Mouse (Mus musculus) ES-E14 (cell line): ENCODE measurements at regions not wholly inside any gene's neighbourhood (a gene's known extent, or its start where the extent isn't known, plus 50 kb on each side); places are given as distances from the start of the nearest gene placed in this dataset.
A peak's percentile ranks its signal among the peaks of the same experiment; 100 is the strongest.

ENCODE experiments used
- DNase-seq: peaks from one replicate; pipeline ENCODE4 v3.0.0-alpha.2; 2013; ENCODE audit warnings: low read depth, low spot score
- H3K27ac ChIP-seq: 2 replicates; pipeline ENCODE4 v1.5.1; 2012; ENCODE audit warnings: low read depth, mild to moderate bottlenecking, low read length, moderate library complexity, mixed read lengths; ENCODE audit not compliant: poor library complexity, insufficient read depth, severe bottlenecking
- H3K36me3 ChIP-seq: 2 replicates; pipeline ENCODE4 v1.6.1; 2012; ENCODE audit warnings: mild to moderate bottlenecking, low read length, moderate library complexity, mixed read lengths; ENCODE audit not compliant: control insufficient read depth, poor library complexity, insufficient read depth, severe bottlenecking
- H3K4me1 ChIP-seq, 2 experiments: fragments of 150-350 bp in 1 of 2; sonication (generic) in 1 of 2; 2 replicates each; pipeline ENCODE4 v1.6.1; 2012; ENCODE audit warnings: low read length in 2 of 2, mild to moderate bottlenecking in 1 of 2, mixed read lengths in 1 of 2; ENCODE audit not compliant: control insufficient read depth in 2 of 2, insufficient read depth in 2 of 2, poor library complexity in 1 of 2
- H3K4me3 ChIP-seq, 2 experiments: fragments of 150-350 bp in 1 of 2; sonication (generic) in 1 of 2; 2 replicates each; pipeline ENCODE4 v1.5.1; 2012; ENCODE audit warnings: low read length in 2 of 2, low read depth in 1 of 2, mild to moderate bottlenecking in 1 of 2, mixed read lengths in 1 of 2; ENCODE audit not compliant: insufficient read depth in 1 of 2, poor library complexity in 1 of 2, severe bottlenecking in 1 of 2
- H3K9ac ChIP-seq: 2 replicates; pipeline ENCODE4 v1.6.1; 2012; ENCODE audit warnings: low read depth, mild to moderate bottlenecking, low read length, mixed read lengths; ENCODE audit not compliant: poor library complexity, insufficient read depth, severe bottlenecking
- H3K9me3 ChIP-seq: fragments of 150-350 bp; sonication (generic); 2 replicates; pipeline ENCODE4 v1.6.1; 2012; ENCODE audit warnings: low read depth, mild to moderate bottlenecking, low read length; ENCODE audit not compliant: control insufficient read depth, insufficient read depth
- CHD2 ChIP-seq: IDR thresholded peaks from 2 replicates; pipeline ENCODE4 v1.6.1; 2014; ENCODE audit warnings: mild to moderate bottlenecking, low read depth, low read length, inconsistent platforms
- HCFC1 ChIP-seq: IDR thresholded peaks from 2 replicates; pipeline ENCODE4 v1.6.1; 2012; ENCODE audit warnings: low read length, inconsistent platforms, borderline replicate concordance; ENCODE audit not compliant: insufficient read depth
- MAFK ChIP-seq: IDR thresholded peaks from 2 replicates; pipeline ENCODE4 v1.6.1; 2014; ENCODE audit warnings: mild to moderate bottlenecking, low read depth, low read length, inconsistent platforms; ENCODE audit not compliant: insufficient read depth
- ZC3H11A ChIP-seq: IDR thresholded peaks from 2 replicates; pipeline ENCODE4 v1.6.1; 2012; ENCODE audit warnings: low read depth, mild to moderate bottlenecking, inconsistent platforms, low read length, borderline replicate concordance
- ZNF384 ChIP-seq: IDR thresholded peaks from 2 replicates; pipeline ENCODE4 v1.6.1; 2012; ENCODE audit warnings: low read depth, low read length, inconsistent platforms
- in situ Hi-C, 2 experiments: fragments of 600-800 bp; cut with MboI; formaldehyde crosslinking; loops; one replicate each; pipeline ENCODE4 v1.15.1; 2025; ENCODE audit warnings: low sequenced_read_pairs in 2 of 2, inconsistent platforms in 1 of 2; ENCODE audit not compliant: unreplicated experiment in 2 of 2

DNA sequence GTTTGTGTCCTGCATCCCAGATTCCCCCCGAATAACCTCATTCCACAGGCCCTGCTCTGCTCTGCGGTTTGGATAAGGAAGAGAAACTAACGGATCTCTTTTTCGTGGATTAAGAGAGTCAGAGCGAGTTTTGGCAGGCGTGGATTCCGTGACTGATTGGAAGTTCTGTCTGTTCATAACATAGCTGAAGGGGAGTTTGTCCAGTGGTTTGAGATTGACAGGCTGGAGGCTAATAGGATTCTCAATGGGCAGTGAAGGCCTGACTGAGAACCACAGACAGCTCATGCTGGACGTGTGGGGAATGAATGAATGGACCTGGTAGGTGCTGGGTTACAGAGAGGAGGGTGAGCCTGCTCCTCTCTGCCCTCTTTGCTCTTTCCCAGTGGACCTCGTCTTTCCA lies 269.6 kb downstream of the Vps13c start:
- Histone ChIP-seq H3K4me3 (no peak overlapping the region), H3K9me3 (no peaks in the 10 kb centered on the region), H3K9ac (no peak overlapping the region), H3K4me1 (no peaks in the 10 kb centered on the region), H3K36me3 (no peaks in the 10 kb centered on the region), H3K27ac (no peak overlapping the region)
- in situ Hi-C loops = no loop called here
- no peak for DNase-seq
- TF ChIP-seq ZNF384 = no peak
- no peak for TF ChIP-seq HCFC1
- TF ChIP-seq ZC3H11A = no peak
- no peak for TF ChIP-seq MAFK

DNA sequence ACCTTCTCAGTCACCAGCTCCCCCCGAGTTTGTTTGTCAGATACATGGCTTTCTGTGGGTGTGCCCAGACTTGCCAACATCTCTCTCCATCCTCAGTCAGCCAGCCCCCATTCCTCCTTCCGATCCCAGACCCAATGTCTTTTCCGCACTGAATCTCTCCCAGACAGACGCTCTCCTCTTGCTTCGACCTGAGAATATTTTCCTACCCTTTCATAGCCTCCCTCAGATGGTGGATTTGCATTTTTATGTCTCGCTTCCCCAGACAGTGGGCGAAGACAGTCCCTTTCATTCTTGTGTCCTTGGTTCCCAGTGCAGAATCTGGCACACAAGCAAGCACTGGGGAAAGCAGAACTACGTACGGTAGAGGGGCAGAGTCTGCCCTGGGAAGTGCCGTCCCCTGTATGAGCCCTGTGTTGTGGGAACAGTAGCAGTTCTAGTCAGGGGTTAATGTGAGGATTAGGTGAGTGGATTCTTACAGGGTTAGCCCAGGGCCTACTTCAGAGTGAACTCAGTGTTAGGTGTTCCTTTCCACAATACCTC lies 275.0 kb downstream of the Vps13c start:
- in situ Hi-C loops = no loop called here
- DNase-seq = no peak
- Histone ChIP-seq H3K9me3 (no peaks in the 10 kb centered on the region), H3K27ac (no peak overlapping the region), H3K9ac (no peak overlapping the region), H3K4me3 (no peak overlapping the region), H3K36me3 (no peaks in the 10 kb centered on the region), H3K4me1 (no peaks in the 10 kb centered on the region)
- TF ChIP-seq ZC3H11A = no peak
- no peak for TF ChIP-seq ZNF384
- no peak for TF ChIP-seq HCFC1
- TF ChIP-seq MAFK = no peak
- no peak for TF ChIP-seq CHD2

DNA sequence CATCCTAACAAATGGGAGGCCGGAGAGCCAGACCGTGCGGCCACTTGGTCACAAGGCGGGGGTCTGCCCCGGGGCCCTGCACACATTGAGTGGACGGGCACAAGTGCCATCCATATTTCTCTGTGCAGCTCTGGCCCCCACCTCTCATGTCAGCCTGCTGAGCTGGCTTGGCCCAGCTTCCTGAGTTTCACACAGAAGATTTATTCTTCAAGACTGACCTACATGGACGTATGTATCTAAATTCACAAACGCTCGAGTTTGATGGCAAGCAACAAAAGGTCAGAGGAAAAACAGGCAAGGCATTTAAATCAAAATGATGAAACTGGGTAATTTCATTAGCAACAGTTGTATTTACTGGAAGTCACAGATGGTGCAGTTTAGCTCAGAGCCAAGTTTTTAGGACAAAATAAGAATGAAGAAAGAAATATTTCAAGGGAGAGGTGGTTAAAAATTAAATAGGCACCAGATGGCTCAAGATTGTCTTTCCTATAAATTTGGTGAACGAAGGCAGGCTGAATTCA lies 276.1 kb downstream of the Vps13c start:
- H3K9me3 ChIP-seq = no peaks in the 10 kb centered on the region
- H3K4me1 ChIP-seq = no peaks in the 10 kb centered on the region
- no peak for DNase-seq
- in situ Hi-C loops = no loop called here
- H3K4me3 ChIP-seq = no peak overlapping the region
- H3K36me3 ChIP-seq = no peaks in the 10 kb centered on the region
- no peak overlapping the region for H3K9ac ChIP-seq
- no peak for TF ChIP-seq ZNF384
- TF ChIP-seq MAFK = no peak
- no peak for TF ChIP-seq ZC3H11A
- no peak for TF ChIP-seq HCFC1
- no peak for TF ChIP-seq CHD2
- H3K27ac ChIP-seq = no peak overlapping the region

DNA sequence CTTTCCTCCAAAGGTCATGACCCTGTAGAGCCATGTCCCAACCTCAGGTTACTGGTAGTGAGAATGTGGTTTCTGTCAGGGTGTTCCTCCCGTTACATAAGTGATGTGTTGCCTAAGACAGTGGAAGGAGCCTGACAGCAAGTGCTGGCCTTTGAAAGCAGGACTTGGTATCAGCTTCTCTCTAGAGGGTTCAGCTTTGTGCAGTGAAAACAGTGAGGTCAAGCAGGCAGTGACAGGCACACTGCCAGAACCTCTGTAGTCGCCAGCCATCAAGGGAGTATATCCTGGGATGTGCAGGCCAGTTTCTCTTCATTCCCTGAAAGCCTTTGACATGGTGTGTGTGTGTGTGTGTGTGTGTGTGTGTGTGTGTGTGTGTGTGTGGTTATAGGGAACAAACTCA lies 278.1 kb downstream of the Vps13c start:
- TF ChIP-seq ZNF384 (no peak), HCFC1 (no peak), MAFK (no peak), ZC3H11A (no peak), CHD2 (no peak)
- Histone ChIP-seq H3K27ac (no peak overlapping the region), H3K4me1 (no peaks in the 10 kb centered on the region), H3K9me3 (no peaks in the 10 kb centered on the region), H3K4me3 (no peak overlapping the region), H3K9ac (no peak overlapping the region), H3K36me3 (no peaks in the 10 kb centered on the region)
- DNase-seq = no peak
- in situ Hi-C loops = no loop called here

DNA sequence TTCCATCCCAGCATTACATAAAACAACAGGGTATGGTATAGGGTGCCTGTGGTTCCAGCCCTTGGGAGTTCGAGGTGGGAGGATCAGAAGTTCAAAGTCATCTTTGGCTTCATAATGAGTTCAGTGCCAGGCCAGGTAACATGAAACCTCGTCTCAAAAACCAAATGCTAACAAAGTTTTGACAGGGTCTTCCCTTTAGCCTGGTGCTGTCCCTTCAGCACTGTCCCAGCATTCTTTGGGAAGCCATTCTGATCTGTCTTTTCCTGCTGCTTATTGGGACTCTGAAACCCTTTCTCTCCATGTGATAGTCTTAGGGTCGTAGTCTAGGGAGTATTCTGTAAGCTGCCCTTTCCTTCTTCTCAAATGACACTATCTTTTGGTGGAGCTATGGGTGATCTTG lies 282.1 kb downstream of the Vps13c start:
- TF ChIP-seq HCFC1 = no peak
- no peak for TF ChIP-seq ZNF384
- TF ChIP-seq ZC3H11A = no peak
- no peak for TF ChIP-seq MAFK
- no peak for TF ChIP-seq CHD2
- H3K4me3 ChIP-seq = no peak overlapping the region
- no peaks in the 10 kb centered on the region for H3K36me3 ChIP-seq
- H3K27ac ChIP-seq = no peak overlapping the region
- DNase-seq = peak; percentile 13
- no peak overlapping the region for H3K9ac ChIP-seq
- in situ Hi-C loops = no loop called here
- H3K4me1 ChIP-seq = no peaks in the 10 kb centered on the region
- H3K9me3 ChIP-seq = no peaks in the 10 kb centered on the region
